Mouse (Mus musculus) forebrain, embryonic 16.5 days (tissue): ENCODE results near the gene Pitpnc1. TPM values are rescaled to one million over a fixed set of nuclear protein-coding genes. Genes with fewer than 3 reads are reported as not detected.

Experiments used
- ATAC-seq: fragments of 200-750 bp; cut with Nextera tagmentation; 2 replicates; pipeline ENCODE4 v1.8.0; 2017; ENCODE audit warnings: mild to moderate bottlenecking, moderate library complexity
- H3K27ac ChIP-seq: fragments of 300-500 bp; sonication (generic); 2 replicates; pipeline ENCODE4 v1.5.1; 2014; ENCODE audit warnings: low read length, control low read depth
- H3K27me3 ChIP-seq: fragments of 300-500 bp; sonication (generic); replicated peaks from 2 replicates; pipeline ENCODE4 v1.6.1; 2014; ENCODE audit warnings: low read length; ENCODE audit not compliant: control insufficient read depth, insufficient read depth
- H3K36me3 ChIP-seq: fragments of 300-500 bp; sonication (generic); 2 replicates; pipeline ENCODE4 v1.6.1; 2014; ENCODE audit not compliant: control insufficient read depth, insufficient read depth
- H3K4me1 ChIP-seq: fragments of 300-500 bp; sonication (generic); replicated peaks from 2 replicates; pipeline ENCODE4 v1.6.1; 2014; ENCODE audit warnings: low read length; ENCODE audit not compliant: control insufficient read depth, insufficient read depth
- H3K4me2 ChIP-seq: fragments of 300-500 bp; sonication (generic); 2 replicates; pipeline ENCODE4 v1.6.1; 2014; ENCODE audit warnings: mild to moderate bottlenecking, low read length, control low read depth
- H3K4me3 ChIP-seq: fragments of 300-500 bp; sonication (generic); replicated peaks from 2 replicates; pipeline ENCODE4 v1.5.1; 2014; ENCODE audit warnings: mild to moderate bottlenecking, low read length, control low read depth
- H3K9ac ChIP-seq: fragments of 300-500 bp; sonication (generic); replicated peaks from 2 replicates; pipeline ENCODE4 v1.6.1; 2014; ENCODE audit warnings: low read depth, low read length, control low read depth
- H3K9me3 ChIP-seq: fragments of 300-500 bp; sonication (generic); 2 replicates; pipeline ENCODE4 v1.6.1; 2016; ENCODE audit warnings: low read length; ENCODE audit not compliant: control insufficient read depth
- WGBS: fragments of 180-500 bp; shearing (Covaris S2); extraction: QIAGEN DNeasy Blood & Tissue Kit; methylation state at CpG from one replicate; pipeline ENCODE4 v1.1.7; 2014; 5-methylcytosine and 5-hydroxymethylcytosine counted together
- polyA plus RNA-seq: library from polyadenylated mRNA; unstranded; fragments of >200 nt; fragmentation: Nextera tagmentation; extraction: Ambion mirVana; gene quantifications from 2 replicates; pipeline ENCODE4 v1.2.1, GENCODE M21; 2015

The Pitpnc1 gene
- polyA plus RNA-seq, 1 experiment from 2014 or later: 51.6 TPM

- ATAC-seq: peak; percentile 56
- Histone ChIP-seq H3K4me1 (peaks cover 34% of the 10 kb centered on the region), H3K9me3 (no peaks in the 10 kb centered on the region), H3K36me3 (no peaks in the 10 kb centered on the region), H3K27me3 (no peaks in the 10 kb centered on the region), H3K9ac (no peak overlapping the region), H3K4me3 (no peak overlapping the region), H3K4me2 (no peak overlapping the region), H3K27ac (no peak overlapping the region)
- 16% methylated on average over 2 of the region's 2 CpGs for WGBS
Measured at GRCm38 (mm10) chr11:107390540-107390939, 80.0 kb downstream of the Pitpnc1 start.

- H3K4me2 ChIP-seq: no peak overlapping the region
Measured at GRCm38 (mm10) chr11:107390001-107390400, 80.5 kb downstream of the Pitpnc1 start.

GRCm38 (mm10) chr11:107386481-107386880, 84.0 kb downstream of the Pitpnc1 start:
- no peak overlapping the region for H3K4me2 ChIP-seq
- no peak overlapping the region for H3K27ac ChIP-seq
- no peaks in the 10 kb centered on the region for H3K9me3 ChIP-seq
- H3K27me3 ChIP-seq: no peaks in the 10 kb centered on the region
- H3K9ac ChIP-seq: no peak overlapping the region
- WGBS: 94% methylated on average over 10 of the region's 10 CpGs
- no peak for ATAC-seq
- no peaks in the 10 kb centered on the region for H3K36me3 ChIP-seq
- peaks cover 31% of the 10 kb centered on the region for H3K4me1 ChIP-seq
- no peak overlapping the region for H3K4me3 ChIP-seq

More at GRCm38 (mm10) chr11:107390001-107390400, 80.5 kb downstream of the Pitpnc1 start:
- Histone ChIP-seq H3K27me3 (no peaks in the 10 kb centered on the region), H3K36me3 (no peaks in the 10 kb centered on the region), H3K9me3 (no peaks in the 10 kb centered on the region), H3K4me3 (no peak overlapping the region), H3K4me1 (peaks cover 34% of the 10 kb centered on the region), H3K27ac (peak overlapping the region; percentile 19; the same call in 1 of the 2 replicates), H3K9ac (no peak overlapping the region)
- 20% methylated on average over 10 of the region's 10 CpGs for WGBS
- ATAC-seq: peak; percentile 74

GRCm38 (mm10) chr11:107385306-107385705, 85.2 kb downstream of the Pitpnc1 start:
- Histone ChIP-seq H3K36me3 (no peaks in the 10 kb centered on the region), H3K4me1 (peaks cover 20% of the 10 kb centered on the region), H3K9ac (no peak overlapping the region), H3K4me2 (no peak overlapping the region), H3K27ac (no peak overlapping the region), H3K9me3 (no peaks in the 10 kb centered on the region), H3K4me3 (no peak overlapping the region), H3K27me3 (no peaks in the 10 kb centered on the region)
- WGBS: 54% methylated on average over 4 of the region's 4 CpGs
- ATAC-seq: no peak

- 82% methylated on average over 6 of the region's 6 CpGs for WGBS
- no peaks in the 10 kb centered on the region for H3K27me3 ChIP-seq
- no peak overlapping the region for H3K9ac ChIP-seq
- no peak overlapping the region for H3K4me3 ChIP-seq
- peaks cover 11% of the 10 kb centered on the region for H3K4me1 ChIP-seq
- no peaks in the 10 kb centered on the region for H3K9me3 ChIP-seq
- no peak overlapping the region for H3K27ac ChIP-seq
- ATAC-seq: no peak
- H3K36me3 ChIP-seq: no peaks in the 10 kb centered on the region
- no peak overlapping the region for H3K4me2 ChIP-seq
Measured at GRCm38 (mm10) chr11:107383985-107384384, 86.5 kb downstream of the Pitpnc1 start.

- no peak overlapping the region for H3K4me3 ChIP-seq
- no peaks in the 10 kb centered on the region for H3K36me3 ChIP-seq
- H3K9me3 ChIP-seq: no peaks in the 10 kb centered on the region
- peaks cover 13% of the 10 kb centered on the region for H3K4me1 ChIP-seq
- H3K9ac ChIP-seq: no peak overlapping the region
- ATAC-seq: no peak
- no peak overlapping the region for H3K4me2 ChIP-seq
- no peaks in the 10 kb centered on the region for H3K27me3 ChIP-seq
- no peak overlapping the region for H3K27ac ChIP-seq
- 76% methylated on average over 9 of the region's 9 CpGs for WGBS
Measured at GRCm38 (mm10) chr11:107379965-107380364, 90.5 kb downstream of the Pitpnc1 start.

GRCm38 (mm10) chr11:107379089-107379845, 91.2 kb downstream of the Pitpnc1 start:
- H3K36me3 ChIP-seq: no peaks in the 10 kb centered on the region
- ATAC-seq: no peak
- no peaks in the 10 kb centered on the region for H3K9me3 ChIP-seq
- H3K4me1 ChIP-seq: peaks cover 13% of the 10 kb centered on the region
- no peak overlapping the region for H3K4me3 ChIP-seq
- H3K27me3 ChIP-seq: no peaks in the 10 kb centered on the region
- no peak overlapping the region for H3K27ac ChIP-seq
- no peak overlapping the region for H3K9ac ChIP-seq
- 79% methylated on average over 22 of the region's 22 CpGs for WGBS
- no peak overlapping the region for H3K4me2 ChIP-seq

- 95% methylated on average over 6 of the region's 6 CpGs for WGBS
- no peak overlapping the region for H3K27ac ChIP-seq
- H3K4me2 ChIP-seq: no peak overlapping the region
Measured at GRCm38 (mm10) chr11:107377326-107377725, 93.2 kb downstream of the Pitpnc1 start.

GRCm38 (mm10) chr11:107376272-107376671, 94.2 kb downstream of the Pitpnc1 start:
- Histone ChIP-seq H3K9me3 (no peaks in the 10 kb centered on the region), H3K9ac (no peak overlapping the region), H3K4me2 (no peak overlapping the region), H3K27me3 (no peaks in the 10 kb centered on the region), H3K4me3 (no peak overlapping the region), H3K4me1 (peaks cover 23% of the 10 kb centered on the region), H3K36me3 (no peaks in the 10 kb centered on the region), H3K27ac (no peak overlapping the region)
- ATAC-seq: no peak
- WGBS: 59% methylated on average over 12 of the region's 12 CpGs

More at GRCm38 (mm10) chr11:107377326-107377725, 93.2 kb downstream of the Pitpnc1 start:
- Histone ChIP-seq H3K9ac (no peak overlapping the region), H3K4me1 (peaks cover 23% of the 10 kb centered on the region), H3K4me3 (no peak overlapping the region), H3K27me3 (no peaks in the 10 kb centered on the region), H3K36me3 (no peaks in the 10 kb centered on the region), H3K9me3 (no peaks in the 10 kb centered on the region)
- ATAC-seq: no peak
